Mouse (Mus musculus): ENCODE measurements around the gene Ctf1.

- TF ChIP-seq HCFC1 (IDR thresholded peaks at IDR 0.05; ENCODE audit: borderline replicate concordance, insufficient read depth, low read length) (no peak), MAFK (IDR thresholded peaks at IDR 0.05; ENCODE audit: insufficient read depth, low read depth, low read length) (no peak), ZC3H11A (IDR thresholded peaks at IDR 0.05; ENCODE audit: borderline replicate concordance, low read depth, low read length) (no peak)
Measured at GRCm38 (mm10) chr7:127677609-127678008, 34.9 kb upstream of the Ctf1 start.
